Mouse (Mus musculus): ENCODE measurements around the gene Ikzf5.
A peak's percentile ranks its signal among the peaks of the same experiment; 100 is the strongest.
"Not testable (repeated sequence)": the region's sequence is repeated elsewhere in the genome, so short reads cannot be mapped to it uniquely, and the experiment has no call there.

Gene Ikzf5

GRCm38 (mm10) chr7:131410416-131411058, at the start of gene Ikzf5, which contains the start of gene Acadsb:
Gene Ikzf5 (minus strand): TSS chr7:131410521.
Gene Acadsb (plus strand): TSS chr7:131410601.
- DNase-seq: peak; percentile 99

GRCm38 (mm10) chr7:131456714-131457113, 46.4 kb upstream of the Ikzf5 start:
- no peak for DNase-seq

GRCm38 (mm10) chr7:131437051-131437450, 26.7 kb upstream of the Ikzf5 start:
- no peak for DNase-seq

GRCm38 (mm10) chr7:131434276-131434675, 24.0 kb upstream of the Ikzf5 start:
- DNase-seq: no peak

- peak; percentile 8 for DNase-seq
Observed at GRCm38 (mm10) chr7:131432244-131432643, 21.9 kb upstream of the Ikzf5 start.

- DNase-seq: no peak
Observed at GRCm38 (mm10) chr7:131427331-131427730, 17.0 kb upstream of the Ikzf5 start.

GRCm38 (mm10) chr7:131424912-131425311, 14.6 kb upstream of the Ikzf5 start:
- DNase-seq: peak; percentile 69

GRCm38 (mm10) chr7:131417605-131418004, 7.3 kb upstream of the Ikzf5 start:
- DNase-seq: no peak

- DNase-seq: not testable (repeated sequence)
Observed at GRCm38 (mm10) chr7:131416742-131417141, 6.4 kb upstream of the Ikzf5 start.

- no peak for DNase-seq
Observed at GRCm38 (mm10) chr7:131411941-131412270, 1.6 kb upstream of the Ikzf5 start.

- DNase-seq: no peak
Observed at GRCm38 (mm10) chr7:131411221-131411940, 1.1 kb upstream of the Ikzf5 start.

GRCm38 (mm10) chr7:131409988-131410385, 334 bp downstream of the Ikzf5 start:
- DNase-seq: peak; percentile 64

GRCm38 (mm10) chr7:131409321-131409987, 867 bp downstream of the Ikzf5 start:
- no peak for DNase-seq

GRCm38 (mm10) chr7:131391761-131392160, 18.6 kb downstream of the Ikzf5 start:
- not testable (repeated sequence) for DNase-seq

- no peak for DNase-seq
Observed at GRCm38 (mm10) chr7:131371880-131372651, 38.3 kb downstream of the Ikzf5 start.

- DNase-seq: no peak
Observed at GRCm38 (mm10) chr7:131371470-131371860, 38.9 kb downstream of the Ikzf5 start.

- peak; percentile 92 for DNase-seq
Observed at GRCm38 (mm10) chr7:131370648-131371469, 39.5 kb downstream of the Ikzf5 start, which contains the start of gene Pstk. Gene Pstk (plus strand): TSS chr7:131371141.

GRCm38 (mm10) chr7:131364131-131364530, 46.2 kb downstream of the Ikzf5 start:
- no peak for DNase-seq

GRCm38 (mm10) chr7:131362615-131363300, 47.6 kb downstream of the Ikzf5 start, which contains the start of gene 2310057M21Rik:
Gene 2310057M21Rik (minus strand): TSS chr7:131362759.
- DNase-seq: peak; percentile 93

GRCm38 (mm10) chr7:131362269-131362614, 48.1 kb downstream of the Ikzf5 start:
- DNase-seq: no peak

GRCm38 (mm10) chr7:131356105-131356504, 54.2 kb downstream of the Ikzf5 start:
- DNase-seq: no peak

Data from liver (tissue).